Mouse (Mus musculus): ENCODE data around the gene Scgb1a1.
"Not testable (repeated sequence)": the region's sequence is repeated elsewhere in the genome, so short reads cannot be mapped to it uniquely, and the experiment has no call there.

The Scgb1a1 gene

GRCm38 (mm10) chr19:9087821-9088220 lies at the start of gene Scgb1a1:
Gene Scgb1a1, minus strand, starts transcription at chr19:9087958.
- DNase-seq (ENCODE audit: inconsistent age in 2 of 2, low spot score in 1 of 2) = no peak

DNA sequence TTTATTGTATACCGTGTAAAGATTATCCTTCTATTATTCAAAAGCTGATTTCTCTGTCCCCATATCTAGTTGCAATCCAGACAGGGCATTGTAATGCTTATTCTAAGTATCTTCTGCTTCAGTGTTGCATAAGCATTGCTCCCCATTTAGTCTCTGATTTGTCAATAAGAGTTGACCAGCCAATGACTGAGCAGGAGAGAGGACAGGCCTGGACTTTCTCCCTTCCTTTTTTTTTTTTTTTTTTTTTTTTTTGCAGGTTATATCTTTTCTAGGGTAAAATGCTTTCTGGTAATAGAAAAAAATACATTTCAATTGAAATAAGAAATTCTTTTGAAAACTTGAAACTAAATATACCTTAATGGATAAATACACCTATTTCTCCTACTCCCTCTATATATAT lies 49.4 kb upstream of the Scgb1a1 start:
- no peak for DNase-seq (ENCODE audit: inconsistent age in 2 of 2, low spot score in 1 of 2)

GRCm38 (mm10) chr19:9135512-9136331 lies 48.0 kb upstream of the Scgb1a1 start, which contains the start of gene Asrgl1:
Gene Asrgl1, minus strand, starts transcription at chr19:9135636.
- peak; percentile 91 to 96 for DNase-seq (ENCODE audit: inconsistent age in 2 of 2, low spot score in 1 of 2)

GRCm38 (mm10) chr19:9134746-9135511 lies 47.2 kb upstream of the Scgb1a1 start:
- DNase-seq (ENCODE audit: inconsistent age in 2 of 2, low spot score in 1 of 2) = peak; percentile 17 to 73

DNA sequence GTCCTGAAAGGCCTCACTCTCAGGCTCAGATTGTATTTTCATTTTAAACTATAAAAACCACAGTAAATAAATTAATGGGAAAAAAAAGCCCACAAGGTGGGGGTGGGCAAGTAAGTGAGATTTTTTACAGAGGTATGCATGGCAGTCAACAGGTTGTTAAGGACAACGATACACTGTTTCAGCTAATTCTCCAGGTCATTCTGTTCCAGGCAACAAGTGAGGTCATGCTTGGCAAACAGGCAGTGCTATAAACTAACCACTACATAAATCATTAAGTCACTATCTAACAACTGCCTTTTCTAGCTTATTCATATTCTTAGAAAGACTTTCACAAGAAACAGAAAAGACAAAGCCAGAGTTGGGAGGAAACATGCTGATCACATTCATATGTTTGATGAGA lies 42.2 kb upstream of the Scgb1a1 start:
- DNase-seq (ENCODE audit: inconsistent age in 2 of 2, low spot score in 1 of 2) = peak; percentile 48 to 82

DNA sequence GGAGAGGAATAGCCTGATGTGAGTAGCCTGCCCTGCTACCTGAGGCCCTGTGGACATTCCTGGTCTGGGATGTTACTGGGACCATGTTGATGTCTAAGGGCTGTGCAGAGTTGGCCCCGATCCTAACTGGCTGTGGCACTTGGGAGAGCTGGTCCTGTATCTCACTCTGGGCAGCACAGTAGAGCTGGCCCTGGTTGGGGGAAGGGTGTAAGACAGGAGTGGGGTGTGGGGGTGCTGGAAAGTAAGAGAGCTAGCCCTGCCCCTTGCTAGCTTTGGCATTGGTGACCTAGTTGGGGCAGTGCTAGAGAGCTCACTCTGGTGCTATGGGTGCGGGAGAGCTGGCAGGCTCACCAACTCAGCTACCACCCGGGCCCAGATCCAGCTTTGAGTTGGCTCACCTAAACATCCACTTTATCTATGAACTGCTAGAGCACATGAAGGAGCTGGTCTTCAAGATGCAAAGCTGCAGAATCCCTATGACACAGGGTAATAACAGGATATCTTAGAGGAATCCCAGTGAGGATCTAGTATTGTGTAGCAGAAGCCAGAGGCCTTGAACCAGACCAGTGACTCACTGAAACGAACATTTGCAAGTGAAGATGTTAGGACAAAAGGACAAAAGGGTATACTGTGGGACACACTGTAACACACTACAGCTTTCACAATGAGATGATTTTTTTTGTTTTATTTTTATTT lies 40.9 kb upstream of the Scgb1a1 start:
- peak; percentile 37 to 79 for DNase-seq (ENCODE audit: inconsistent age in 2 of 2, low spot score in 1 of 2)

GRCm38 (mm10) chr19:9123986-9124385 lies 36.2 kb upstream of the Scgb1a1 start:
- DNase-seq (ENCODE audit: inconsistent age in 2 of 2, low spot score in 1 of 2) = not testable (repeated sequence)

DNA sequence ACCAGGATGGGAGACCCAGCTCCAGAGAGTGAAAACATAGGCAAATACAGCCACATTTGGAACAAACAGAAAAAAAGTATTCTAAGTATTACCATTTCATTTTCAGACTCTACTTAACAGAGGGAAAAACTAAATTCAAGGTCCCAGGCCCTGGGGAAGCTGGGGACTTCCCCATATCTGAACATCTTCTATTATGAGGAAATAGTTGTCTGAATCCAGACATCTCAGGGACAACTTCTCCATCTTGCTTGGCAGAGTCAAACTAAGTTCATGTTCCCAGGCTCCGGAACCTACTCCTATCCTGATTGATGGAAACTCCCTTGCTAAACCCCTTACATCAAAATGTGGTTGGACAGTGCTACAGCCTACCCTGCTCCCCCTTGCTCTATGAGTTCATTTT lies 34.6 kb upstream of the Scgb1a1 start:
- DNase-seq (ENCODE audit: inconsistent age in 2 of 2, low spot score in 1 of 2) = peak in 1 of 2 experiments; percentile 30

GRCm38 (mm10) chr19:9119655-9120425 lies 32.1 kb upstream of the Scgb1a1 start:
- peak in 1 of 2 experiments; percentile 71 for DNase-seq (ENCODE audit: inconsistent age in 2 of 2, low spot score in 1 of 2)

- no peak for DNase-seq (ENCODE audit: inconsistent age in 2 of 2, low spot score in 1 of 2)
Observed at GRCm38 (mm10) chr19:9117275-9117674, 29.5 kb upstream of the Scgb1a1 start.

GRCm38 (mm10) chr19:9116268-9116667 lies 28.5 kb upstream of the Scgb1a1 start:
- DNase-seq (ENCODE audit: inconsistent age in 2 of 2, low spot score in 1 of 2) = no peak

DNA sequence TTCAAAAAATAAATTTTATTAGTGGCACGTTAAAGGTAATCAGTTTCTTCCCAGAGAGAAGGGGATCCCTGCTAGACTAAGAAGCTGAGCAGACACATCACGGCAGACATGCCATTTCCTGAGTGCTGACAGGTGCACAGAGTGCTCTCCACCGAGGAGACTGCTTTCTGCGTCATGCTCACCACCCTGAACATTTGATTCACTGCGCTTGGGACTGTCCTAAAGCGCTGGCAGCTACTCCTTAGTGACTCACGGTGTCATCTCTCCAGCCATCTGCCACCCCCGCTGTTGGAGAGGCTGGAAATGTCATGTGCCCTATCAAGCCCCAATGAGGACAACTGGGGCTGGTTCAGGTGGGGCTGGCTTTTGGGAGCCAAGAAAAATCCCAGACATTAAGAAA lies 24.3 kb upstream of the Scgb1a1 start:
- peak; percentile 73 to 78 for DNase-seq (ENCODE audit: inconsistent age in 2 of 2, low spot score in 1 of 2)

- peak; percentile 3 to 84 for DNase-seq (ENCODE audit: inconsistent age in 2 of 2, low spot score in 1 of 2)
Observed at GRCm38 (mm10) chr19:9110182-9110869, 22.6 kb upstream of the Scgb1a1 start.

DNA sequence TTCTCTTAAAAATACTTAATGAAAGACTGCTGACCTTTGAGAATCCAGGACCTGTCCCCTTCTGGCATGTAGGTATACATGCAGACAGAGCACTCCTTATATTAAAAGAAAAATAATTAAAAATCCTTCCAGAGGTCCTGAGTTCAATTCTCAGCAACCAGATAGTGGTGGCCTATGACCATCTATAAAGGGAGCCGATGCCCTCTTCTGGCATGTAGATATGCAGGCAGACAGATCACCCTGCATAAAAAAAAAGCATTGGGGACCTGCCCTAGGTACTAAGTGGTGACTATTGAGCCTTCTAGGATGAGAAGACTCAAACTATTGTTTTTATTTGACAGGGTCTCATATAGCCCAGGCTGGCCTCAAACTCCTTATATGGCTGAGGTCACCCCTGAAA lies 20.8 kb upstream of the Scgb1a1 start:
- DNase-seq (ENCODE audit: inconsistent age in 2 of 2, low spot score in 1 of 2) = peak in 1 of 2 experiments; percentile 21

GRCm38 (mm10) chr19:9107379-9107755 lies 19.6 kb upstream of the Scgb1a1 start:
- DNase-seq (ENCODE audit: inconsistent age in 2 of 2, low spot score in 1 of 2) = peak in 1 of 2 experiments; percentile 48

DNA sequence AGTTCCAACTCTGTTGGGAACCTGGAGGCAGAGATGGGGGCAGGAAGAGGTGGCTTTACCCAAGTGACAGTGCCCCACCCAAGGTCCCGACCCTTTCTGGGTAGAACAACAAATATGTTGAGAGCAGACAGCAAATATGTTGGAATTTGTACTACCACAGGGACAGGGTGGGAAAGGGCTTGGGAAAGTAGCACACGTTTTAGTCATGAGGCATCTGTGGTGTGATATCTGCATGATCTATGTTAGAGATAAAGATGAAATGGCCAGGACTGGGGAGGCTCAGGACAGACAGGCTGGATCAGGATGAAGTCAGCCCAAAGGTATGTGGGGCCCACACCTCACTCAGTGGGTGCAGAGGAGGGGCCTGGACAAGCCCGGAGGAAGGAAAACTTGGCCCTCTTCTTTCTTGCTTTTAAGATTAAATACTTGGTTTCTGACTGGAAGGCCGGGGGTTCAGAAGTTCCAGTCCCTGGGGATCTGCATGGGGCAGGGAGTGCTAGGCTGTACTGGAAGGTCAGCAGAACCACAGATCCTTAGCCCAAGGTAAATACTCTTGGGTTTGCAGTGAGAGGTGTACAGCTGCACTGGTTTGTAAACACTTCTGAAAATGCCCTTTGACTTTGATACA lies 19.1 kb upstream of the Scgb1a1 start:
- peak; percentile 61 to 69 for DNase-seq (ENCODE audit: inconsistent age in 2 of 2, low spot score in 1 of 2)

DNA sequence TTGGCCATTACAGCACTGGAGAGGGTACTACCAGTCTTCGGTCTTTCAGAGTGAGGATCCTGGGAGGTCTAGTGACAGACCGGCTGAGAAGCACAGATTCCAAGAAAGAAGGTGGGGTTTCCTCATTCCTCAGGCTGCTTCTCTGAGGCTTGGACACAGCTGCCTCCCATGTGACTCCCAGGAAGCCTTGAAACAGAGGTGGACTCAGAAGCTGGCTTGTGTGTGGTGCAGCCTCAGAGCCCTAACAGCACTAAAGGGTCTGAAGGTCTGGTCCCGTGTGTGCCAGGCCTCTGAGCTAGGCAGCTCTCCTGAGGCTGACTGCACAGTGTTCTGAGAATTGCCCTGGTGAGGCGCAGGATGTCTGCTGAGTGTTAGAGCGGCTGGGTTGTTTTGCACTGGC lies 18.3 kb upstream of the Scgb1a1 start:
- peak in 1 of 2 experiments; percentile 63 for DNase-seq (ENCODE audit: inconsistent age in 2 of 2, low spot score in 1 of 2)

GRCm38 (mm10) chr19:9105101-9105685 lies 17.4 kb upstream of the Scgb1a1 start:
- no peak for DNase-seq (ENCODE audit: inconsistent age in 2 of 2, low spot score in 1 of 2)

- DNase-seq (ENCODE audit: inconsistent age in 2 of 2, low spot score in 1 of 2) = no peak
Observed at GRCm38 (mm10) chr19:9103986-9104385, 16.2 kb upstream of the Scgb1a1 start.
